In the genomic region with DNA sequence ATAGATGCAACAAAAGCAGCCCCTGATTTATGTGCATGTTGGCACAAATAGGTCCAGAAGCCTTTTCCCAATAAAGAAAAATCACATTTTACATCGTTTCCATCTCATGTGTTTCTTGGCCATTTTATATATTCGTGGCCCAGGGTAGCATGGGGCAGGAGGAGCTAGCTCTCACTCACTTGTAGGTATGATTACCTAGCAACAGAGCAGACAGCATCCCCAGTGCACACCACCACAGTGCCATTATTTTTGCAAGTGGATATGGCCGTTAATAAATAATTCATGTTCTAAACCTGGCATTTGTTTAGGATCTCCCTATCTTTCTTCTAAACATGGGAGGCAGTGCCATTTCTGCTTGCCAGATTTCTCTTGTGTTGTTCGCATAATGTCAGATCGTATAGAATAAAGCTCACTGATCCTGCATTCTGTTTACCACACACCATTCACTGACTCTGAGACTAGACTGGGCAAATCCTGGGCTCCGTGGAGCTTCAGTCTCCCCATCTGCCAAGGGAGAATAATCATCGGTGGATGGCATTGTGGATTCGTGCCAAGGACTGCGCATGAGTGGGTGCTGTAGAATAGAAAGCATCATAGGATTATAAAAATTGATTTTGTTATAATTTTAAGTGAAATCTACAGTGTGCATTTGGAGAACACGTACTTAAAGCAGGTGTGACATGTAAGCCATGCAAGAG, we compare ENCODE assay signal across 13 mouse cellular contexts.
DNase-seq lines count a peak whose midpoint lies in the region; ATAC-seq lines count a peak whose summit lies in the region.
"Had no signal": no experiment of that assay in that cellular context is flagged by ENCODE, and none has a peak within 500 bp of the region (broad histone marks: within the 10 kb centered on the region; RNA-seq: fewer than 3 reads in every experiment).

No protein-coding gene starts in this region.

- H3K36me3 ChIP-seq in forebrain, embryonic 15.5 days = no peaks in the 10 kb centered on the region
- no peaks in the 10 kb centered on the region for H3K36me3 ChIP-seq in forebrain, embryonic 11.5 days (ENCODE audit: control insufficient read depth, insufficient read depth, low read length)
- H3K36me3 ChIP-seq in kidney, embryonic 14.5 days (ENCODE audit: control insufficient read depth, insufficient read depth, low read length) = no peaks in the 10 kb centered on the region
- H3K36me3 ChIP-seq: limb, embryonic 10.5 days had no signal

- no peaks in the 10 kb centered on the region for H3K9me3 ChIP-seq in forebrain, embryonic 15.5 days
- no peaks in the 10 kb centered on the region for H3K9me3 ChIP-seq in forebrain, embryonic 11.5 days (ENCODE audit: control insufficient read depth, low read length)
- no peaks in the 10 kb centered on the region for H3K9me3 ChIP-seq in kidney, embryonic 14.5 days (ENCODE audit: control insufficient read depth, low read length)
- H3K9me3 ChIP-seq: limb, embryonic 10.5 days had no signal

- H3K27ac ChIP-seq in forebrain, embryonic 15.5 days (replicated peaks) = peak overlapping the region; percentile 55
- no peak overlapping the region for H3K27ac ChIP-seq in forebrain, embryonic 11.5 days (ENCODE audit: low read depth, low read length)
- no peak overlapping the region for H3K27ac ChIP-seq in kidney, embryonic 14.5 days (ENCODE audit: low read depth, low read length)
- H3K27ac ChIP-seq: limb, embryonic 10.5 days had no signal

- no peak overlapping the region for H3K9ac ChIP-seq in forebrain, embryonic 15.5 days (replicated peaks)
- no peak overlapping the region for H3K9ac ChIP-seq in forebrain, embryonic 11.5 days (ENCODE audit: low read length)
- H3K9ac ChIP-seq in kidney, embryonic 14.5 days (ENCODE audit: low read depth, low read length) = no peak overlapping the region
- H3K9ac ChIP-seq: lung, embryonic 14.5 days had no signal

- peak; percentile 75 for ATAC-seq in forebrain, embryonic 15.5 days (replicated peaks)
- ATAC-seq in forebrain, embryonic 11.5 days (replicated peaks; ENCODE audit: low FRiP score) = no peak
- ATAC-seq in kidney, embryonic 14.5 days (ENCODE audit: low FRiP score, low TSS enrichment) = no peak
- ATAC-seq: inflammation-experienced regulatory T-cells, adult 6 months had no signal

- H3K4me2 ChIP-seq in forebrain, embryonic 15.5 days (replicated peaks) = no peak overlapping the region
- H3K4me2 ChIP-seq in forebrain, embryonic 11.5 days (ENCODE audit: low read depth, low read length, severe bottlenecking) = no peak overlapping the region
- no peak overlapping the region for H3K4me2 ChIP-seq in kidney, embryonic 14.5 days (replicated peaks; ENCODE audit: low read depth, low read length)
- H3K4me2 ChIP-seq: lung, embryonic 14.5 days had no signal

- H3K27me3 ChIP-seq in forebrain, embryonic 15.5 days = no peaks in the 10 kb centered on the region
- no peaks in the 10 kb centered on the region for H3K27me3 ChIP-seq in forebrain, embryonic 11.5 days (ENCODE audit: control insufficient read depth, insufficient read depth, low read length)
- no peaks in the 10 kb centered on the region for H3K27me3 ChIP-seq in kidney, embryonic 14.5 days (ENCODE audit: control insufficient read depth, insufficient read depth, low read length)

- DNase-seq in forebrain, embryonic 11.5 days (ENCODE audit: low spot score) = no peak
- DNase-seq in frontal cortex, postnatal 36 days (ENCODE audit: low spot score in 2 of 2) = peak; percentile 44 to 62
- DNase-seq in layer of hippocampus, postnatal 14 days (ENCODE audit: low spot score in 2 of 2) = peak; percentile 41 to 75
- DNase-seq in retina, embryonic 14.5 days (ENCODE audit: low spot score) = peak; percentile 16
- DNase-seq in natural killer cell, adult 2 months (ENCODE audit: low spot score in 2 of 2) = no peak
- DNase-seq in gastrocnemius, adult 18-20 months (ENCODE audit: low spot score) = no peak
- DNase-seq: gastrocnemius, postnatal 36 days; lung, embryonic 14.5 days; thymus, postnatal 4 days had no signal

- peaks cover 35% of the 10 kb centered on the region for H3K4me1 ChIP-seq in forebrain, embryonic 15.5 days
- H3K4me1 ChIP-seq in forebrain, embryonic 11.5 days (replicated peaks; ENCODE audit: control insufficient read depth, insufficient read depth, low read length) = peaks cover 12% of the 10 kb centered on the region
- 0 out of 2 replicates have a peak, but pooled peaks cover 3% of the 10 kb centered on the region for H3K4me1 ChIP-seq in kidney, embryonic 14.5 days (ENCODE audit: control insufficient read depth, insufficient read depth, low read length)

- H3K4me3 ChIP-seq in forebrain, embryonic 15.5 days = no peak overlapping the region
- H3K4me3 ChIP-seq in forebrain, embryonic 11.5 days (ENCODE audit: low read depth, low read length) = no peak overlapping the region
- no peak overlapping the region for H3K4me3 ChIP-seq in kidney, embryonic 14.5 days (ENCODE audit: low read length)
- H3K4me3 ChIP-seq: limb, embryonic 10.5 days had no signal

- WGBS in forebrain, embryonic 15.5 days = 44% methylated on average over 10 of the region's 10 CpGs
- 88% methylated on average over 10 of the region's 10 CpGs for WGBS in forebrain, embryonic 11.5 days
- 90% methylated on average over 10 of the region's 10 CpGs for WGBS in kidney, embryonic 14.5 days

Comparison
In these comparisons a context has a peak if more than half of its experiments do, and no peak if none do; other contexts are left out.
1. DNase-seq: peak in frontal cortex, postnatal 36 days (2 of 2), layer of hippocampus, postnatal 14 days (2 of 2) and retina, embryonic 14.5 days (single experiment); none in forebrain, embryonic 11.5 days (single experiment), natural killer cell, adult 2 months (0 of 2) and gastrocnemius, adult 18-20 months (single experiment).